Mouse (Mus musculus) thymus, adult 18-20 months (tissue): ENCODE results near the gene A030005L19Rik.
"Not testable (repeated sequence)": the region's sequence is repeated elsewhere in the genome, so short reads cannot be mapped to it uniquely, and the experiment has no call there.

Source experiments
- DNase-seq, 2 experiments: peaks; one replicate each; pipeline ENCODE4 v3.0.0; 2022; ENCODE audit warnings: mixed read lengths in 2 of 2

A030005L19Rik gene

GRCm38 (mm10) chr1:82913025-82913424 is at the start of gene A030005L19Rik:
TSS of gene A030005L19Rik (plus strand) at chr1:82913325.
- no peak for DNase-seq

GRCm38 (mm10) chr1:82870202-82870601 is 42.9 kb upstream of the A030005L19Rik start:
- DNase-seq, result no peak

GRCm38 (mm10) chr1:82879172-82879571 is 34.0 kb upstream of the A030005L19Rik start:
- no peak for DNase-seq

GRCm38 (mm10) chr1:82880196-82880595 is 32.9 kb upstream of the A030005L19Rik start:
- DNase-seq, result no peak

GRCm38 (mm10) chr1:82893269-82893668 is 19.9 kb upstream of the A030005L19Rik start:
- DNase-seq, result no peak

GRCm38 (mm10) chr1:82900567-82900966 is 12.6 kb upstream of the A030005L19Rik start:
- DNase-seq, result peak in 1 of 2 experiments; percentile 27

GRCm38 (mm10) chr1:82901201-82901600 is 11.9 kb upstream of the A030005L19Rik start:
- DNase-seq, result no peak

GRCm38 (mm10) chr1:82905886-82906285 is 7.2 kb upstream of the A030005L19Rik start:
- DNase-seq, result no peak

GRCm38 (mm10) chr1:82913434-82913833 is 309 bp downstream of the A030005L19Rik start:
- not testable (repeated sequence) for DNase-seq

- no peak for DNase-seq
Observed at GRCm38 (mm10) chr1:82924650-82925049, 11.5 kb downstream of the A030005L19Rik start, which contains the start of gene A030014E15Rik. TSS of gene A030014E15Rik (plus strand) at chr1:82924917.

GRCm38 (mm10) chr1:82930558-82930957 is 17.4 kb downstream of the A030005L19Rik start:
- DNase-seq, result not testable (repeated sequence)

- DNase-seq, result not testable (repeated sequence)
Observed at GRCm38 (mm10) chr1:82931326-82931725, 18.2 kb downstream of the A030005L19Rik start, which contains the start of gene Gm6217. TSS of gene Gm6217 (minus strand) at chr1:82931399.

GRCm38 (mm10) chr1:82938666-82939065 is 25.5 kb downstream of the A030005L19Rik start:
- no peak for DNase-seq

GRCm38 (mm10) chr1:82942505-82942904 is 29.4 kb downstream of the A030005L19Rik start:
- DNase-seq, result not testable (repeated sequence)

GRCm38 (mm10) chr1:82943295-82943694 is 30.2 kb downstream of the A030005L19Rik start, which contains the start of gene A030003K21Rik:
TSS of gene A030003K21Rik (minus strand) at chr1:82943388.
- DNase-seq, result not testable (repeated sequence)

GRCm38 (mm10) chr1:82946029-82946428 is 32.9 kb downstream of the A030005L19Rik start:
- DNase-seq, result not testable (repeated sequence)

GRCm38 (mm10) chr1:82948601-82949000 is 35.5 kb downstream of the A030005L19Rik start:
- no peak for DNase-seq

GRCm38 (mm10) chr1:82955913-82956312 is 42.8 kb downstream of the A030005L19Rik start, which contains the start of gene Gm7544:
TSS of gene Gm7544 (minus strand) at chr1:82956013.
- DNase-seq, result not testable (repeated sequence)

GRCm38 (mm10) chr1:82959870-82960385 is 46.8 kb downstream of the A030005L19Rik start, which contains the start of gene Gm47955:
TSS of gene Gm47955 (plus strand) at chr1:82960286.
- no peak for DNase-seq
